Mouse (Mus musculus) heart, postnatal 14 days (tissue): Measurements from ENCODE around the gene Nlrp3. TPM values are rescaled to one million over a fixed set of nuclear protein-coding genes. Genes with fewer than 3 reads are reported as not detected.
A peak's percentile ranks its signal among the peaks of the same experiment; 100 is the strongest.

Source experiments
- DNase-seq, 2 experiments: peaks; one replicate each; pipeline ENCODE4 v3.0.0; 2021 to 2022
- intact Hi-C: fragments of 180-260 bp; cut with DNase I; formaldehyde crosslinking; loops from one replicate; pipeline ENCODE4 v1.15.1; 2025
- total RNA-seq, 2 experiments: library from RNA; stranded (reverse); gene quantifications; 2 replicates each; pipeline ENCODE4 v1.2.3; 2021

Nlrp3 gene
- total RNA-seq, 2 experiments from 2014 or later = 0.51 to 0.55 TPM

GRCm38 (mm10) chr11:59599211-59599610, 57.8 kb downstream of the Nlrp3 start:
- intact Hi-C loops = no loop called here
- no peak for DNase-seq

GRCm38 (mm10) chr11:59600872-59601271, 59.5 kb downstream of the Nlrp3 start:
- intact Hi-C loops = no loop called here
- DNase-seq = no peak

GRCm38 (mm10) chr11:59602287-59602686, 60.9 kb downstream of the Nlrp3 start:
- DNase-seq = no peak
- intact Hi-C loops = no loop called here

GRCm38 (mm10) chr11:59611646-59612045, 70.3 kb downstream of the Nlrp3 start:
- intact Hi-C loops = loop anchor here (5.0 kb wide), 1 partner anchor 84 kb away; the partner anchor contains the start of gene Zkscan17
- DNase-seq = no peak

- intact Hi-C loops = loop anchor here (5.0 kb wide), 1 partner anchor 87 kb away; the partner anchor contains the start of gene Zkscan17
- DNase-seq = peak; percentile 35 to 57
These were observed 72.8 kb downstream of the Nlrp3 start for GRCm38 (mm10) chr11:59614120-59614519.

Other genes starting within 250 kb of the Nlrp3 start
- 1 to 10 TPM; 4.9 to 5.6 TPM for gene Wnt9a, start 234.6 kb upstream of the Nlrp3 start, total RNA-seq
- not detected for gene Prss38, start 165.9 kb upstream of the Nlrp3 start, total RNA-seq
- gene Jmjd4, start 91.5 kb upstream of the Nlrp3 start, total RNA-seq = 10 to 100 TPM; 10.9 to 12.5 TPM
- gene Snap47, start 90.4 kb upstream of the Nlrp3 start, total RNA-seq = 10 to 100 TPM; 34.0 to 37.5 TPM
- gene Zfp867, start 69.1 kb upstream of the Nlrp3 start, total RNA-seq = 1 to 10 TPM; 4.2 to 4.6 TPM
- 10 to 100 TPM; 18.5 to 20.1 TPM for gene Zkscan17, start 14.8 kb upstream of the Nlrp3 start, total RNA-seq
- gene Olfr222, start 34.7 kb downstream of the Nlrp3 start, total RNA-seq = not detected
- gene Olfr223, start 51.7 kb downstream of the Nlrp3 start, total RNA-seq = not detected
- gene Mprip, start 119.7 kb downstream of the Nlrp3 start, total RNA-seq = 100 to 1,000 TPM; 171 to 185 TPM
- gene Pld6, start 246.1 kb downstream of the Nlrp3 start, total RNA-seq = under 1 TPM; 0.54 to 0.76 TPM